Comparison of ENCODE assay signal across 23 mouse cellular contexts in the genomic region with DNA sequence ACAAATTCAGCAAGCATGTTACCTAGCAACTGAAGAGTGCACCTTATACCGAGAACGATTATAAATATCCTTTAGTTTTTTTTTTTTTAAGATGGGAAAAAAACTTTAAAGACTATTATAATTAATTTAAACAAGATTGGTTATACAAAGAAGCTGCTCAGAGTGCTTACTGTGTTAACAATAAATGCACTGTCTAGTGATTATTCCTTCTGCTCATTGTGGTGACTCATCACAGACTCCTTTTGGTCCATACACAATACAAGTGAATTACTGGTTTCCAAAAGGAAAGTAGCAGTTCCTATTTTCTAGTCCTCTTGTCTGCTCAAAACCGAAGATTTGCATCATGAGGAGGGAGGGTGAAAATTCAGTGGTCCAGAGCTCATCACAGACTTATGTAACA.
"Had no signal": no experiment of that assay in that cellular context is flagged by ENCODE, and none has a peak within 500 bp of the region (broad histone marks: within the 10 kb centered on the region; RNA-seq: fewer than 3 reads in every experiment).

No protein-coding gene starts in this region.

- H3K4me2 ChIP-seq: limb, embryonic 13.5 days; liver, embryonic 12.5 days; liver, embryonic 15.5 days; lung, embryonic 15.5 days; midbrain, embryonic 13.5 days; neural tube, embryonic 13.5 days had no signal

- H3K27me3 ChIP-seq: limb, embryonic 13.5 days; liver, embryonic 12.5 days; liver, embryonic 15.5 days; lung, embryonic 15.5 days; megakaryocyte, embryonic 14.5 days; midbrain, embryonic 13.5 days; neural tube, embryonic 13.5 days had no signal

- H3K4me3 ChIP-seq: limb, embryonic 10.5 days; limb, embryonic 13.5 days; liver, embryonic 12.5 days; liver, embryonic 15.5 days; lung, embryonic 15.5 days; megakaryocyte, embryonic 14.5 days; midbrain, embryonic 10.5 days; midbrain, embryonic 13.5 days; myocyte; neural tube, embryonic 13.5 days had no signal

- H3K27ac ChIP-seq: kidney, postnatal 0 days; limb, embryonic 10.5 days; limb, embryonic 13.5 days; liver, embryonic 12.5 days; liver, embryonic 15.5 days; lung, embryonic 15.5 days; midbrain, embryonic 10.5 days; midbrain, embryonic 13.5 days; neural tube, embryonic 13.5 days; stomach, postnatal 0 days had no signal

- H3K9me3 ChIP-seq: limb, embryonic 10.5 days; limb, embryonic 13.5 days; liver, embryonic 12.5 days; liver, embryonic 15.5 days; lung, embryonic 15.5 days; megakaryocyte, embryonic 14.5 days; midbrain, embryonic 10.5 days; midbrain, embryonic 13.5 days; neural tube, embryonic 13.5 days had no signal

- H3K4me1 ChIP-seq: limb, embryonic 10.5 days; limb, embryonic 13.5 days; liver, embryonic 12.5 days; liver, embryonic 15.5 days; lung, embryonic 15.5 days; megakaryocyte, embryonic 14.5 days; midbrain, embryonic 10.5 days; midbrain, embryonic 13.5 days; neural tube, embryonic 13.5 days had no signal

- ATAC-seq: liver, embryonic 12.5 days; midbrain, embryonic 13.5 days; midbrain, embryonic 16.5 days had no signal

- H3K9ac ChIP-seq: limb, embryonic 13.5 days; liver, embryonic 12.5 days; liver, embryonic 15.5 days; lung, embryonic 15.5 days; midbrain, embryonic 13.5 days; neural tube, embryonic 13.5 days had no signal

- H3K36me3 ChIP-seq: limb, embryonic 10.5 days; limb, embryonic 13.5 days; liver, embryonic 12.5 days; liver, embryonic 15.5 days; lung, embryonic 15.5 days; midbrain, embryonic 10.5 days; midbrain, embryonic 13.5 days; neural tube, embryonic 13.5 days had no signal

- DNase-seq: kidney, adult 18-20 months; kidney, adult 9 months; kidney, postnatal 25 days; liver; lung, adult 18-20 months; lung, postnatal 10 days; lung, postnatal 36 days; retina, postnatal 1 day; right cerebral cortex, postnatal 4 days; thymus, postnatal 25 days had no signal
